Mouse (Mus musculus) thymus, postnatal 25 days (tissue): ENCODE measurements around the gene Tent5b.
A peak's percentile ranks its signal among the peaks of the same experiment; 100 is the strongest.

Source experiments
- DNase-seq: peaks from one replicate; pipeline ENCODE4 v3.0.0; 2022

Tent5b gene

GRCm38 (mm10) chr4:133471135-133471821, 8.7 kb upstream of the Tent5b start:
- DNase-seq = no peak

- no peak for DNase-seq
Observed at GRCm38 (mm10) chr4:133473833-133474232, 6.1 kb upstream of the Tent5b start.

GRCm38 (mm10) chr4:133480185-133480537, 229 bp downstream of the Tent5b start:
- DNase-seq = no peak

GRCm38 (mm10) chr4:133480754-133481153, 822 bp downstream of the Tent5b start:
- DNase-seq = no peak

- DNase-seq = no peak
Observed at GRCm38 (mm10) chr4:133481488-133481887, 1.6 kb downstream of the Tent5b start.

- DNase-seq = no peak
Observed at GRCm38 (mm10) chr4:133482479-133482878, 2.5 kb downstream of the Tent5b start.

- no peak for DNase-seq
Observed at GRCm38 (mm10) chr4:133484266-133485025, 4.5 kb downstream of the Tent5b start.

GRCm38 (mm10) chr4:133485691-133486425, 5.9 kb downstream of the Tent5b start:
- DNase-seq = no peak

GRCm38 (mm10) chr4:133486673-133487357, 6.9 kb downstream of the Tent5b start:
- DNase-seq = no peak

- DNase-seq = no peak
Observed at GRCm38 (mm10) chr4:133488619-133489392, 8.9 kb downstream of the Tent5b start.

GRCm38 (mm10) chr4:133489489-133490245, 9.7 kb downstream of the Tent5b start:
- DNase-seq = no peak

- no peak for DNase-seq
Observed at GRCm38 (mm10) chr4:133491800-133492199, 11.9 kb downstream of the Tent5b start.

GRCm38 (mm10) chr4:133493895-133494294, 14.0 kb downstream of the Tent5b start:
- no peak for DNase-seq

- peak; percentile 89 for DNase-seq
Observed at GRCm38 (mm10) chr4:133494432-133494831, 14.5 kb downstream of the Tent5b start.

GRCm38 (mm10) chr4:133494867-133495266, 14.9 kb downstream of the Tent5b start:
- no peak for DNase-seq

GRCm38 (mm10) chr4:133495711-133496110, 15.8 kb downstream of the Tent5b start:
- no peak for DNase-seq

- DNase-seq = no peak
Observed at GRCm38 (mm10) chr4:133496738-133497445, 17.0 kb downstream of the Tent5b start.

- DNase-seq = peak; percentile 37
Observed at GRCm38 (mm10) chr4:133497461-133498159, 17.7 kb downstream of the Tent5b start.

- DNase-seq = peak; percentile 61
Observed at GRCm38 (mm10) chr4:133498160-133498724, 18.3 kb downstream of the Tent5b start, which contains the start of gene Trnp1. Gene Trnp1 (minus strand): TSS chr4:133498550.

GRCm38 (mm10) chr4:133501514-133501913, 21.6 kb downstream of the Tent5b start:
- no peak for DNase-seq
